Mouse (Mus musculus) adrenal gland, postnatal 0 days (tissue): ENCODE data around the gene Kit. TPM values are rescaled to one million over a fixed set of nuclear protein-coding genes. Genes with fewer than 3 reads are reported as not detected.

Experiments used
- polyA plus RNA-seq: library from polyadenylated mRNA; unstranded; fragments of >200 nt; fragmentation: Nextera tagmentation; extraction: Ambion mirVana; gene quantifications from 2 replicates; pipeline ENCODE4 v1.2.1, GENCODE M21; 2015

The Kit gene
- polyA plus RNA-seq, result 5.1 and 7.0 TPM in 2 replicates

GRCm38 (mm10) chr5:75574852-75575566, at the start of gene Kit:
Kit (plus strand) TSS chr5:75574916.

